Mouse (Mus musculus) E14TG2a.4 (cell line): Measurements from ENCODE around the gene Myl7.

Experiments used
- H3K27me3 ChIP-seq: 2 replicates; pipeline ENCODE4 v1.6.1; 2014; ENCODE audit warnings: low read length, control low read depth; ENCODE audit not compliant: insufficient read depth
- H3K36me3 ChIP-seq: 2 replicates; pipeline ENCODE4 v1.6.1; 2014; ENCODE audit warnings: low read length, control low read depth; ENCODE audit not compliant: insufficient read depth
- H3K4me1 ChIP-seq: replicated peaks from 2 replicates; pipeline ENCODE4 v1.6.1; 2014; ENCODE audit warnings: low read depth, low read length, control low read depth
- H3K4me3 ChIP-seq: replicated peaks from 2 replicates; pipeline ENCODE4 v1.5.1; 2014; ENCODE audit warnings: mild to moderate bottlenecking, low read length
- H3K9me3 ChIP-seq: 2 replicates; pipeline ENCODE4 v1.6.1; 2014; ENCODE audit warnings: low read length, control low read depth
- CTCF ChIP-seq: conservative IDR thresholded peaks from 2 replicates; pipeline ENCODE4 v1.5.1; 2014; ENCODE audit warnings: low read length
- NANOG ChIP-seq: IDR thresholded peaks from 2 replicates; pipeline ENCODE4 v1.6.1; 2014; ENCODE audit warnings: borderline replicate concordance, low read length, mixed read lengths
- POU5F1 ChIP-seq: IDR thresholded peaks from 2 replicates; pipeline ENCODE4 v1.6.1; 2014; ENCODE audit warnings: low read length, borderline replicate concordance

Gene Myl7

GRCm38 (mm10) chr11:5920323-5920960 is 21.9 kb upstream of the Myl7 start:
- Histone ChIP-seq H3K4me3 (no peak overlapping the region), H3K27me3 (peaks cover 7% of the 10 kb centered on the region; the same call in 1 of the 2 replicates), H3K9me3 (no peaks in the 10 kb centered on the region), H3K4me1 (peaks cover 26% of the 10 kb centered on the region), H3K36me3 (no peaks in the 10 kb centered on the region)
- TF ChIP-seq CTCF (no peak), NANOG (no peak), POU5F1 (no peak)

GRCm38 (mm10) chr11:5919606-5920005 is 21.0 kb upstream of the Myl7 start:
- H3K9me3 ChIP-seq = no peaks in the 10 kb centered on the region
- peaks cover 15% of the 10 kb centered on the region for H3K27me3 ChIP-seq
- peaks cover 26% of the 10 kb centered on the region for H3K4me1 ChIP-seq
- no peak overlapping the region for H3K4me3 ChIP-seq
- no peaks in the 10 kb centered on the region for H3K36me3 ChIP-seq
- no peak for TF ChIP-seq NANOG
- TF ChIP-seq POU5F1 = no peak
- no peak for TF ChIP-seq CTCF

GRCm38 (mm10) chr11:5918111-5918510 is 19.5 kb upstream of the Myl7 start:
- no peaks in the 10 kb centered on the region for H3K9me3 ChIP-seq
- peaks cover 17% of the 10 kb centered on the region for H3K4me1 ChIP-seq
- no peak overlapping the region for H3K4me3 ChIP-seq
- peaks cover 29% of the 10 kb centered on the region for H3K27me3 ChIP-seq
- no peaks in the 10 kb centered on the region for H3K36me3 ChIP-seq
- TF ChIP-seq POU5F1 (no peak), CTCF (no peak), NANOG (no peak)

DNA sequence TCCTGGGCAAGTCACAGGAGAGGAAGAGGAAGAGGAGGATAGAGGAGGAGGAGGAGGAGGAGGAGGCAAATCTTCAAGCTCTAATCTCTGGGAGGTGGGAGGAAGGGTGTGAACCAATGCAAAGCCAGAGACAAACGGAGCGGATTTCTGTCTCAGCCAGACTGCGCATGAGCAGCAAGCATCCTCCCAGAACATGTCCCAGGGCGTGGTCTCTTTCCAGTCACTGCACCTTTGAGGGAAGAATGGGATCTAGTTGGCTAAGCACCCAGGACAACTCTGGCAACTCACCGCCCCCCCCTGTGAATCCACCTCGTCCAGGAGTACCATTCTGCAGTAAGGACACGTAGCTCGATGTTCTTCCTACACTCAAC is 17.6 kb upstream of the Myl7 start:
- TF ChIP-seq NANOG (no peak), CTCF (no peak), POU5F1 (no peak)
- H3K36me3 ChIP-seq = no peaks in the 10 kb centered on the region
- H3K27me3 ChIP-seq = peaks cover 33% of the 10 kb centered on the region
- no peak overlapping the region for H3K4me3 ChIP-seq
- no peaks in the 10 kb centered on the region for H3K9me3 ChIP-seq
- peaks cover 20% of the 10 kb centered on the region for H3K4me1 ChIP-seq

DNA sequence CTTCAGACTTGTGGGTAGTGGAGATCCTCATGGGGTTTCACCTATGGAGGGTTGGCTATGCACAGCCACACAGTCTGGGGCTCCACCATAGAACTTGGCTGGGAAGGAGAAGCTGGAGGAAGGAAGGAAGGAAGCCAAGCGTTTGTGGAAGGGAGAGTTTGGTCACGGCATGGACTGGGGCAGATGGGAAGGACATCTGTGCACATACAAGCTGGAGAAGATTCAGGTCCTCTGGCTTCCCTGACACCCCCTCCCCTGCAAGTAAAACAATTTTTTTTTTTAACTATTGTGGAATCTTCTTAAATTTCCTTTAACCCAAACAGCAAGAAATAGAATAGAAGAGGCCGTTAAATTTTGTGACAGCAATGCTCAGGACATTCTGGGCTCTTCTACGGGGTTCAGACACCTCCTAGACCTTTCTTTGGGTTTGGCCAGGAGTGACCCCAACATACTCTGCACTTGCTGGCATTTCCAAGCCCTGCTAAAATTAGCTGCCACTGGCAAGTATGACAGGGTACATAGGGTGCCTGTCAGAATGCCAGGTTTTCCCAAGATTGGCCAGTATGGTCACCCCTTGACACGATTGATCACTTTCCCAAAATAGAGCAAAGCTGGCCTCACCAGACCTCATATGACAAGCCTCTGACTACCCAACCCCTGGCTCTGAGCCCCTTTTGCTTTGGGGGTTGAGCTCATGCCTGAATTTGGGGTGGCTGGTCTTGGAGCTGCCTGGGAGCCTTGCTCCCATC is 17.0 kb upstream of the Myl7 start:
- Histone ChIP-seq H3K4me3 (no peak overlapping the region), H3K27me3 (peaks cover 33% of the 10 kb centered on the region), H3K36me3 (no peaks in the 10 kb centered on the region), H3K9me3 (no peaks in the 10 kb centered on the region), H3K4me1 (peaks cover 19% of the 10 kb centered on the region)
- TF ChIP-seq POU5F1 (no peak), NANOG (no peak), CTCF (no peak)

DNA sequence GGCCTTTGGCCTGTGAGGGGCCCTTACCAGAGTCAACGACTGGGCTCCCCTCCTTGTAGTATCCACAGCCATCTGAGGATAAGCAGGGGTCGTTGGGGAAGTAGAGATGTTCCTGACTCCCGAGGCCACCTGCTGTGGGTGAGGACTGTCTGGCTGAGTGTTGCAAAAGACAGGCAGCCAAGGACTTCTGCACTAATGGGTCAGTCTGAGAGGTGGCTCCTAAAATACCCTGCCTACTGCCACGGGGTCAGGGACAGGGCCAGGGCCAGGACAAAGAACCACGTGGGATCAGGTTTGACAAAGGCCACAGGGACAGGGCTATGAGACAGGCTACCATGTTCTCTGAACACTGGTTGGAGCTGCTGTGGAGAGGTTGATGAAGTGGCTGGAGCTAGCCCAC is 16.4 kb upstream of the Myl7 start:
- Histone ChIP-seq H3K36me3 (no peaks in the 10 kb centered on the region), H3K4me1 (peaks cover 14% of the 10 kb centered on the region), H3K9me3 (no peaks in the 10 kb centered on the region), H3K27me3 (peaks cover 33% of the 10 kb centered on the region), H3K4me3 (no peak overlapping the region)
- TF ChIP-seq NANOG (no peak), POU5F1 (no peak), CTCF (no peak)

DNA sequence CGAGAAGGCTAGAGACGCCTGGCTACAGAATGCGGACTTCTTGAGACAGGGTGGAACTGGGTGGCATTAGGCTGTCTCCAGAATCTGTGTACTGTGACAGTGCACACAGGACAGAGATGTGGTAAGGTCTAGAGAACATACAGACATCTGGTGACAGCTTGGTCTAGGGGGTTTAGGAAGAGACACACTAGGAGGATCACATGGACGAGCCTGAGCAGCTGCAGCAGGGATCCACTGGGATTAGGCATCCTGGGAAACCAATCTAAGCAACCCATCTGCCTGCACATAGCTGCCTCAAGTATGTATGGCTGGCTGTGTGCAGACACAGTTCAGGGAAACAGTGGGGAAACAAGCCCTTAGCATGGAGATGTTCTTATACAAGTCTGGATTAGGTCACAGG is 15.4 kb upstream of the Myl7 start:
- no peak overlapping the region for H3K4me3 ChIP-seq
- H3K36me3 ChIP-seq = no peaks in the 10 kb centered on the region
- H3K9me3 ChIP-seq = no peaks in the 10 kb centered on the region
- peaks cover 11% of the 10 kb centered on the region for H3K4me1 ChIP-seq
- TF ChIP-seq POU5F1 = no peak
- TF ChIP-seq CTCF = no peak
- TF ChIP-seq NANOG = no peak
- peaks cover 33% of the 10 kb centered on the region for H3K27me3 ChIP-seq

- H3K9me3 ChIP-seq = no peaks in the 10 kb centered on the region
- H3K4me3 ChIP-seq = no peak overlapping the region
Measured at GRCm38 (mm10) chr11:5913256-5913655, 14.7 kb upstream of the Myl7 start.

More at GRCm38 (mm10) chr11:5913256-5913655, 14.7 kb upstream of the Myl7 start:
- peaks cover 8% of the 10 kb centered on the region for H3K4me1 ChIP-seq
- peaks cover 33% of the 10 kb centered on the region for H3K27me3 ChIP-seq
- TF ChIP-seq POU5F1 (no peak), CTCF (no peak), NANOG (no peak)
- no peaks in the 10 kb centered on the region for H3K36me3 ChIP-seq
